Mouse (Mus musculus) thymus, adult 2 months (tissue): ENCODE measurements at regions not wholly inside any gene's neighbourhood (a gene's known extent, or its start where the extent isn't known, plus 50 kb on each side); places are given as distances from the start of the nearest gene placed in this dataset.

Source experiments
- CTCF ChIP-seq: fragments of 200-500 bp; IDR thresholded peaks from 2 replicates; pipeline ENCODE4 v1.5.1; 2012; ENCODE audit warnings: mild to moderate bottlenecking, control low read depth, low read length, moderate library complexity, borderline replicate concordance; ENCODE audit not compliant: control insufficient read depth, poor library complexity, insufficient read depth; ENCODE audit errors: extremely low read depth
- POLR2A ChIP-seq: fragments of 200-500 bp; IDR thresholded peaks from 2 replicates; pipeline ENCODE4 v1.6.1; 2012; ENCODE audit warnings: mild to moderate bottlenecking, low read length, control low read depth, moderate library complexity; ENCODE audit not compliant: control insufficient read depth, poor library complexity, insufficient read depth; ENCODE audit errors: extremely low read depth

- peak; percentile 40; the same call in 1 of the 2 replicates for TF ChIP-seq CTCF
- TF ChIP-seq POLR2A = no peak
These were observed 193.8 kb upstream of the Jarid2 start for GRCm38 (mm10) chr13:44535441-44535840.
